Mouse (Mus musculus): Measurements from ENCODE around the gene Grik1.

The Grik1 gene

DNA sequence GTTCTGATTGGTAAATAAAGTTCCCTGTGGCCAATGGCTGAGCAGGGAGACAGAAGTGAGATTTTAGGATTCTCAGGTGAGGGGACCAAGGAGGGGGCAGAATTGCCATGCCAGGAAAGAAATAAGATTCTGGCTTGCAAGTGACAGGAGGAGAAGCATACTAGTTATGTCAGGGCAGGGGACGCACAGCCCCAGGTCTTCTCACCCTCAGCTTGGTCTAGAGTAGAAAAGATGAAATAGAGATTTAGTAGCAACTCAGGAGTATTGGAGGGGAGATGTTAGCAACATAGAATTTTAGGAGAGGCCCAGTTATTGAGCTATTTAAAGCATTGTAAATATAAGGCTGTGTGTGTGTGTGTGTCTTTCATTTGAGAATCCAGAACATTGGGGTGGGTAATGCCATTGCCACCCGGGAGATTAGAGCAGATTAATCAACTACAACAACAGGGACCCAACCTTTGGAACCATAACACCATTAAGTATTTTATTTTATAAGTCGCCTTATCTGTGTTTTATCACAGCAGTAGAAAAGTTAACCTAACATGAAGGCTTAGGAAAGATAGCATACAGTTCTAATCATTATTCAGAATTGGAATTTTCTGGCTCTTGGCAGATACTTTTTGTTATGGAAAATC, 436.5 kb downstream of the Grik1 start:
- no peak for DNase-seq (ENCODE audit: low spot score)

DNA sequence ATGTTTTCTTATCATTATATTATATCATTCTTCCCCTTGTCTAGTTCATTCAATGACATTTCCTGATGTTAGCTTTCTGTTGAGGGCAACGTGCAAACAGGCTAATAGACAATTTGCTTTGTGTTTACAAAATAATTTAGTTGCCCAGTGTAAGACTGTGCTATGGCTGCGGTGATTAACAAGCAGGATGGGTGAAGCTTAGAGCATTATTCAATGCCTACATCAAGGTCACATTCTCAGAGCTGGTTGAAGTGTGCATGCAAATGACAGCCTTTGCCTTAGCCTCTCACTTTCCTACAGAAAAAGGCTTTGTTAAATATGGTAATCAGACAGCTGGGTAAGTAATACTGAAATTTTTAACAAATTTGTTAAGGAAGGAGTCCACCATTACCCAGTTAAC, 438.5 kb downstream of the Grik1 start:
- no peak for DNase-seq (ENCODE audit: low spot score)

DNA sequence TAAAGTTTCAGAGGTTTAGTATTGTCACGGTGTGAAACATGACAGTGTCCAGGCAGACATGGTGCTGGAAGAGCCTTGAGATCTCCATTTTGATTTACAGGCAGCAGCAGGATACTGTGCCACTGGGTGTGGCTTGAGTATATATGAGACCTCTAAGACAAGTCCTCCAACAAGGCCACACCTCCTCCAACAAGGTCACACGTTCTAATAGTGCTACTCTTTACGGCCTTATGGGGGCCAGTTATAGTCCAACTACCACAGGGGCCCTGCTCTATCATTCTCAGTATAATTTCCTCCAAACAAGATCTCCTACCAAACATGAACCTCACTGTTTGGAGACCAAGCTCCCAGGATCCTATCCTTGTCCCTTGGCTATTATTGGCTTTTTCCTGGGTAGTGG, 441.3 kb downstream of the Grik1 start:
- no peak for DNase-seq (ENCODE audit: low spot score)
